Mouse (Mus musculus): ENCODE measurements at regions not wholly inside any gene's neighbourhood (a gene's known extent, or its start where the extent isn't known, plus 50 kb on each side); places are given as distances from the start of the nearest gene placed in this dataset.

DNA sequence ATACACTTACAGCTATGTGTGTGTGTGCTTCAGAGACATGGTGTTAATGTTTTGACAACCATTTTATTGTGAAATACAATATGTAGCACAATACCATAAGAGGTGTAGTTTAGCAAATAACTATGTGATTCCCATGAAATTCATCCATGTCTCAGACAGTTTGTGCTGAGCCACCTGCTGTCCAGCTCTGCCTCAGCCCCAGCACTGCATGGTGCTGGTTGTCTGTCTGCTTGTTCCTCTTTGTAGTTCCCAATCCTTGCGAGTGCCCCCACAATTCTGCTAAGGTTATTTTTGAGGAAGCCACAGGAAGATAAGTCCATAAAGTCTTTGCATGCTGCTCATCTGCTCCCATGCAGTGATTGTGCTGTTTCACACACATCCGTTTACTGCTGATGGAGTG is 97.8 kb upstream of the Tns3 start:
- TF ChIP-seq POLR2A (IDR thresholded peaks at IDR 0.05; ENCODE audit: insufficient read depth, low read depth, low read length) = no peak
- TF ChIP-seq CTCF (IDR thresholded peaks at IDR 0.05; ENCODE audit: insufficient read depth, low read depth, low read length) = no peak

Data from olfactory bulb, adult 2 months (tissue).